Mouse (Mus musculus) neutrophil, adult 59 days (primary cell): ENCODE data around the gene Rras. TPM values are rescaled to one million over a fixed set of nuclear protein-coding genes. Genes with fewer than 3 reads are reported as not detected.

ENCODE experiments used
- total RNA-seq, 2 experiments: library from RNA; stranded (reverse); gene quantifications; 1 replicate in 1 of 2; 2 replicates in 1 of 2; pipeline ENCODE4 v1.2.4; 2023

Rras gene
- total RNA-seq, result 10 to 100 TPM; 13.6 to 16.8 TPM

DNA sequence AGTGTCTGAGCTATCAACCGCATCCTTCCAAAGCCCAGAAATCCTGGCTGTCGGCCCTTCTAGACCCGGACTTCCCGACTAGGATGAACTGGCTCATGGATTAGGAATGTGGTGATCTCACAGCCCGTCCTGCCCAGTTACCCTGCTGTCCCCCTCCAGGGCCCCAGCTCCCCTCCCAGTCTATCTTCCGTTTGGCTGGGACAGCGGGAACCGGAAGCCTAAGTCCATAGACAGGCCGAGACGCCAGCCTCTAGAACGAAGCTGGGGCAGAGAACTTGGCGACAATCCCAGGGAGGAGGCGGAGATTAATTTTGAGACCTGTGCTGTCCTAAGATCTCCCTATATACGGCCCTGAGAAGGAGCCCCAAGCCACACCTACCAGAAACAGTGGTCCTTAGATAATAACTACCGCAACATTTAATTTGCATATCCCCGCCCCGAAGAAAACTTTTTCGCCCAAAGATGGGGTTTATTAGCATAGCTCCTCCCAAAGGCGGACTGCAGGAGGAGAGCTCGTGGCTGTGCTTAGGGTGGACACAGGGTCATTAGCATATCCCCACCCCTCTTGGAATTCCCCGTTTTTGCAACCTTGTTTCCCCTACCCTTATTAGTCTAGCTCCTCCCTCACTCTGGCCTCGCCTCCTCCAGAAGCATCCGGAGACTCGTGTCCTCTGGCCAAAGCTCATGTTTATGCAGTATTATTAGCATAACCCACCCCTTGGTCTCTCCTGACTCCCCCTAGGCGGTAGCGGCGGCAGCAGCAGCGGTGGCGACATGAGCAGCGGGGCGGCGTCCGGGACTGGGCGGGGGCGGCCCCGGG lies at the start of gene Rras:
Gene Rras (plus strand): TSS at position 720 of the 820 bp plus-strand sequence.

DNA sequence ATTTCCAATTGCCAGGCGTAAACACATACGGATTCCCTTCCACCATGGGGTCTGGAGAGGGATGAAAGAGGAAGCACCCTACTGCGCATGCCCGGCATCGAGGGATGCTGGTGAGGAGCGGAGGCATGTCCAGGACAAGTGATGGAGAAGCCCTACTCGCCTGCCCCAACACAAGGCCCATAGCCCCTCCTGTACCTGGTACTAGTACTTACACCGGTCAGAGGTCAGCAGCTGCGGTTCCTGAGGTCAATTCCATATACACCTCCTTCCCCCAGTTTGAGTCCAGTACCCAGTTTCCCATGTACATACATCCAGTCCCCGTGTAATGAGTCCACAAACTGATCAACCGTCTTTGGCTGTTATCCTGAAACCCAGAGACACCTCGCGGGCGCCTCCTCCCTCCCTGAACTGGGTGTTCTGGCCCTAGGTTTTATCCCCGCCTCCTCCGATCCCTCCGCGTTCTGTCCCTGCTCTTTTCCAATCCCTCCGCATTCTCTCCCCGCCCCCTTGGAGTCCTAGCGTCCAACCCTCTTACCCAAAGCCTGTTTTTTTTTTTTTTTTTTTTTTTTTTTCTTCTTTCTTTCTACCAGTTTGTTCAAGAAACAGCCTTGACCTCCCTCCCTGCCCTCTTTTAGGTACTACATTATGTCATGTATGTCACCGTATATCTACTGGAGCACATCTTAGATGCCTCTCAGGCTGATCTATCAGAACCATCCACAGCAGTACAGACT lies 43.2 kb upstream of the Rras start, which contains the start of gene Cpt1c:
Gene Cpt1c (minus strand): TSS at position 469 of the 734 bp plus-strand sequence.

GRCm38 (mm10) chr7:44986192-44986878 lies 31.4 kb upstream of the Rras start, which contains the start of gene Prmt1:
Prmt1 (minus strand) TSS chr7:44986568.

GRCm38 (mm10) chr7:44997231-44997939 lies 20.4 kb upstream of the Rras start, which contains the start of gene Irf3:
Irf3 (plus strand) TSS chr7:44997648.

DNA sequence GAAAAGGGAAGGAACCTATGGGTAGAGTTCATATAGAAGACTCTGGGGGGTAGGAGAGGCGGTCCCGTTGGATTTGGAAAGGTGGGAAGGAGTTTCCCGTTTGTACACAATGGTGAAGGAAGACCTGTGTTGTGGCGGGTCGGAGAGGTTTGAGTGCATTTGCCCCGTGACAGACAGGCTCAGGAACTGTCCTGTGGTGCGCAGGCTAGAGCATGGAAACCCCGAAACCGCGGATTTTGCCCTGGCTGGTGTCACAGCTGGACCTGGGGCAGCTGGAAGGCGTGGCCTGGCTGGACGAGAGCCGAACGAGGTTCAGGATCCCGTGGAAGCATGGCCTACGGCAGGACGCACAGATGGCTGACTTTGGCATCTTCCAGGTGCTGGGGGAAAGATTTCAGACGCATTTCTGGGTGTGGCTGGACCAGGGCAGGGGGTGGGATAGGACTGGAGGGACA lies 19.2 kb upstream of the Rras start, which contains the start of gene Bcl2l12:
Gene Bcl2l12 (minus strand): TSS at position 212 of the 455 bp plus-strand sequence.

DNA sequence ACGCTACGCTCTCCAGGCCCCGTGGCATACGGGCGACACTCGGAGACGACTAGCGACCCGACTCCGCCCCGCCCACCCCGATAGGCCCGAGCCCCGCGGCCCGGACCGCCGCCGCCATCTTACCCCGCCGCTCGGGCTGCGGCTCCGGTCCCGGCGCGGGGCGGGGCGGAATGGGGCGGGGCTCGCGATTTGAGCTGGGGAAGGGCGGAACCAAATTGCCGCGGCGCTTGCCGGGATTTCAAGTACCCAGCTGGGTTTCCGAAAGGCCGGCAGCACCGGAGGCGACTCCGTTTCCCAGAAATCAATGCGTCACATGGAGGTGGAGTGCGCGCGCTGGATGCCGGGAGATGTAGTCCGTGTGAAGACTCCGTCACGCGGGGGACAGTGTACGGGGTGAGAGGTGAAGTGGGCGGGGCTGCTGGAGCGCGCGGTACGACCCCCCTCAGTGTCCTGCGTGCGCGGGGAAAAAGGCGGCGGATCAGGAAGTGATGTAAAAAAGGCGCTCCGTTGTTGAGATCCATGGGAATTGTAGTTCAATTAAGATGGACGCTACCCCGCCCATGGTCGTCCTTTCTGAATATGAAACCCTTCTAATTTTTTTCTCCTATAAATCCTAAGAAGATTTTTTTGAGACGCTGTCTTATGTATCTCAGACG lies 1.7 kb upstream of the Rras start, which contains the start of gene Scaf1:
Gene Scaf1 (minus strand): TSS at position 407 of the 656 bp plus-strand sequence.

DNA sequence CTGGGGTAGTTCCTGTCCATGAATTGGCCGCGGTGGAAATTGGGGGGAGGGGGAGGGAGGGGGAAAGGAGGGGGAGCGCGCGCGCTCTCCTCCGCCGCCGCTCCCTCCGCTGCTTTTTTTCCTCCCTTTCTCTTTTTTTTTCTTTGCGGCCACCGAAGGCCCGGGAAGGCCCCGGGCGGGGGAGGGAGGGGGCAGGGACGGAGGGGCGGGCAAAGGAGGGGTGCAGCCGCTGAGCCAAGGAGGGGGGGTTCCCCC lies 35.0 kb downstream of the Rras start, which contains the start of gene Prr12:
Gene Prr12 (minus strand): TSS at position 20 of the 255 bp plus-strand sequence.

DNA sequence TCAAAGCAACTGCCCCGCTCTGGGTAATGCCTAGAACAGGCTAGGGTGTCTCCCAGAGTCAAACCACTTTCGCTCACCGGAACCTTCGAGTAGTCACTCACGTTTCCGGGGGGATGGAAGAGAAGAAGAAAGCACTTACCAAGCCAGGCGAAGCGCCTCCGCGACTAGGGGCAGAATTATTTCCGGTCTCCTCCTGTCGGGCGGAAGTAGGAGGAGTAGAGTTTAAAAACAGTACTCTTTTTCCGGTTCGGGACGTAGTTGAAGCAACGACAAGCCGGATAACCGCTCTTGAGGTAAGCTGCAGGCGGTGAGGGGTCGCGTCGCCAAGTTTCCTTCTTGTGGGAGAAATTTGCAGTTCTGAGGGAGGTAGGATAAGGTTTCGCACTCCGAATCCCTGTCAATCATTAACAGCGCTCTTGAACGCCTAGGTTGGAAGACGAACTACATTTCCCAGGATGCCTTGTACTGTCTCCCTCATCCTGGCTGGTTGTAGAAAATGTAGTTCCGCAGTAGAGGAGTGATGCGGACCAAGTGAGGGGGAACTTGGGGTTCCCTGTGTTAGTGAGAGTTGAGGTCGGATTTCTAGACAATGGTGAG lies 44.6 kb downstream of the Rras start, which contains the start of the genes Nosip and Prrg2:
Gene Nosip (plus strand): TSS at position 191 of the 597 bp plus-strand sequence.
Gene Prrg2 (minus strand): TSS at position 439 of the 597 bp plus-strand sequence.

Other genes starting within 250 kb of the Rras start
- gene Nup62, start 201.9 kb upstream of the Rras start, total RNA-seq, result 10 to 100 TPM; 50.3 to 52.5 TPM
- gene Il4i1, start 201.6 kb upstream of the Rras start, total RNA-seq, result 1 to 10 TPM in 1 of 2 experiments, under 1 TPM in 1; 0.64 to 1.8 TPM
- 1 to 10 TPM; 4.9 to 6.0 TPM for gene Atf5, start 201.3 kb upstream of the Rras start, total RNA-seq
- 10 to 100 TPM; 14.1 to 15.2 TPM for gene Akt1s1, start 169.0 kb upstream of the Rras start, total RNA-seq
- 10 to 100 TPM; 32.1 to 45.3 TPM for gene Tbc1d17, start 168.9 kb upstream of the Rras start, total RNA-seq
- gene Pnkp, start 160.8 kb upstream of the Rras start, total RNA-seq, result 100 to 1,000 TPM; 390 to 443 TPM
- 10 to 100 TPM; 32.3 to 33.9 TPM for gene Ptov1, start 148.2 kb upstream of the Rras start, total RNA-seq
- gene Med25, start 125.2 kb upstream of the Rras start, total RNA-seq, result 10 to 100 TPM; 36.9 to 38.1 TPM
- 1 to 10 TPM; 4.6 to 6.1 TPM for gene Fuz, start 121.9 kb upstream of the Rras start, total RNA-seq
- gene Ap2a1, start 88.5 kb upstream of the Rras start, total RNA-seq, result 10 to 100 TPM; 61.7 to 69.2 TPM
- gene Tsks, start 74.8 kb upstream of the Rras start, total RNA-seq, result not detected
- gene Cpt1c, start 43.1 kb upstream of the Rras start, total RNA-seq, result under 1 TPM; 0.33 to 0.53 TPM
- 10 to 100 TPM; 79.2 to 80.4 TPM for gene Prmt1, start 31.4 kb upstream of the Rras start, total RNA-seq
- 10 to 100 TPM; 55.8 to 60.1 TPM for gene Irf3, start 20.3 kb upstream of the Rras start, total RNA-seq
- 10 to 100 TPM in 1 of 2 experiments, 1 to 10 TPM in 1; 9.3 to 14.3 TPM for gene Bcl2l12, start 19.2 kb upstream of the Rras start, total RNA-seq
- gene Scaf1, start 1.6 kb upstream of the Rras start, total RNA-seq, result 10 to 100 TPM; 57.7 to 58.5 TPM
- 10 to 100 TPM; 22.7 to 23.8 TPM for gene Prr12, start 34.9 kb downstream of the Rras start, total RNA-seq
- gene Nosip, start 44.5 kb downstream of the Rras start, total RNA-seq, result 10 to 100 TPM; 31.4 to 34.3 TPM
- gene Prrg2, start 44.7 kb downstream of the Rras start, total RNA-seq, result 10 to 100 TPM; 14.5 to 15.6 TPM
- 1 to 10 TPM in 1 of 2 experiments, under 1 TPM in 1; 0.79 to 2.8 TPM for gene Rcn3, start 74.3 kb downstream of the Rras start, total RNA-seq
- 10 to 100 TPM; 15.6 to 23.0 TPM for gene Fcgrt, start 85.9 kb downstream of the Rras start, total RNA-seq
- gene Rps11, start 106.5 kb downstream of the Rras start, total RNA-seq, result 1,000 to 10,000 TPM in 1 of 2 experiments, 100 to 1,000 TPM in 1; 885 to 1,040 TPM
- 1,000 to 10,000 TPM; 1,010 to 1,095 TPM for gene Rpl13a, start 110.8 kb downstream of the Rras start, total RNA-seq
- gene Gm45713, start 118.3 kb downstream of the Rras start, total RNA-seq, result not detected
- 10 to 100 TPM; 23.6 to 24.1 TPM for gene Flt3l, start 118.5 kb downstream of the Rras start, total RNA-seq
- gene Pih1d1, start 136.3 kb downstream of the Rras start, total RNA-seq, result 10 to 100 TPM; 40.2 to 48.4 TPM
- gene Aldh16a1, start 136.6 kb downstream of the Rras start, total RNA-seq, result 100 to 1,000 TPM in 1 of 2 experiments, 10 to 100 TPM in 1; 79.9 to 118 TPM
- not detected for gene Slc17a7, start 146.0 kb downstream of the Rras start, total RNA-seq
- gene Gfy, start 161.6 kb downstream of the Rras start, total RNA-seq, result not detected
- gene Pth2, start 163.0 kb downstream of the Rras start, total RNA-seq, result not detected
- gene Ccdc155, start 186.9 kb downstream of the Rras start, total RNA-seq, result under 1 TPM in 1 of 2 experiments, not detected in 1; 0.20 TPM
- gene Dkkl1, start 194.2 kb downstream of the Rras start, total RNA-seq, result under 1 TPM; 0.58 to 0.95 TPM
- gene Tead2, start 197.8 kb downstream of the Rras start, total RNA-seq, result not detected
- gene Cd37, start 221.2 kb downstream of the Rras start, total RNA-seq, result 100 to 1,000 TPM; 351 to 377 TPM
- gene Slc6a16, start 223.1 kb downstream of the Rras start, total RNA-seq, result under 1 TPM; 0.31 to 0.78 TPM